ENCODE assay signal across 28 mouse cellular contexts in genomic region chr11:42332121-42332520, GRCm38 (mm10). TPM values are rescaled to one million over a fixed set of nuclear protein-coding genes. Genes with fewer than 3 reads are reported as not detected.
A peak's percentile ranks its signal among the peaks of the same experiment; 100 is the strongest.
DNase-seq lines count a peak whose midpoint lies in the region; ATAC-seq and TF ChIP-seq lines count a peak whose summit lies in the region.
"Had no signal": no experiment of that assay in that cellular context is flagged by ENCODE, and none has a peak within 500 bp of the region (broad histone marks: within the 10 kb centered on the region; RNA-seq: fewer than 3 reads in every experiment).

No protein-coding gene starts in this region.

- H3K79me2 ChIP-seq in liver, adult 2 months (ENCODE audit: control insufficient read depth, insufficient read depth, low read length) = no peaks in the 10 kb centered on the region

- H3K9me3 ChIP-seq in liver, embryonic 11.5 days (ENCODE audit: control insufficient read depth, low read length) = no peaks in the 10 kb centered on the region
- H3K9me3 ChIP-seq: G1E had no signal

- no peaks in the 10 kb centered on the region for H3K36me3 ChIP-seq in liver, adult 2 months (ENCODE audit: control insufficient read depth, insufficient read depth, low read length)
- no peaks in the 10 kb centered on the region for H3K36me3 ChIP-seq in liver, embryonic 11.5 days (ENCODE audit: control insufficient read depth, insufficient read depth, low read length)
- H3K36me3 ChIP-seq: G1E had no signal

- H3K4me2 ChIP-seq in liver, embryonic 11.5 days = no peak overlapping the region

- ATAC-seq in liver, embryonic 11.5 days (replicated peaks; ENCODE audit: low FRiP score) = no peak
- ATAC-seq: activated CD4-positive, CD25-positive, alpha-beta regulatory T cell, adult 4 months; CD4-positive, CD25-positive, alpha-beta regulatory T cell, adult 4 months; Patski had no signal

- no peak overlapping the region for H3K9ac ChIP-seq in liver, adult 2 months (ENCODE audit: low read depth, low read length)
- H3K9ac ChIP-seq in liver, embryonic 11.5 days (ENCODE audit: low read depth, low read length) = no peak overlapping the region

- no peak overlapping the region for H3K4me3 ChIP-seq in liver, adult 2 months (ENCODE audit: insufficient read depth, low read depth, low read length)
- H3K4me3 ChIP-seq in liver, embryonic 11.5 days (ENCODE audit: low read depth, low read length) = no peak overlapping the region

- DNase-seq in cerebellum, adult 9-10 months = peak; percentile 62
- no peak for DNase-seq in cerebellum, adult 11 months
- peak; percentile 1 for DNase-seq in kidney, adult 9 months
- DNase-seq in kidney, adult 8-10 months = no peak
- DNase-seq in liver, adult 2 months (ENCODE audit: extremely low read depth, low read depth, low spot score) = peak; percentile 15
- no peak for DNase-seq in liver, embryonic 11.5 days (ENCODE audit: low spot score)
- peak; percentile 57 for DNase-seq in brain, adult 2 months (ENCODE audit: low read depth, low spot score)
- DNase-seq in thymus, postnatal 0 days (ENCODE audit: low spot score) = no peak
- DNase-seq: adrenal gland, adult 2 months; adrenal gland, adult 8-10 months; adrenal gland, postnatal 10 days; adrenal gland, postnatal 14 days; adrenal gland, postnatal 25 days; adrenal gland, postnatal 36 days; B cell, adult 2 months; cerebellum, adult 11-12 months; cerebellum, adult 18-20 months had no signal

- no peak for TF ChIP-seq CTCF in liver, adult 2 months (IDR thresholded peaks at IDR 0.05; ENCODE audit: low read depth, low read length)

- WGBS in liver, adult 2 months = 59% methylated on average over 3 of the region's 3 CpGs
- WGBS in liver, embryonic 11.5 days = 80% methylated on average over 3 of the region's 3 CpGs

- H3K27me3 ChIP-seq in liver, adult 2 months (ENCODE audit: control insufficient read depth, insufficient read depth, low read length) = no peaks in the 10 kb centered on the region
- no peaks in the 10 kb centered on the region for H3K27me3 ChIP-seq in liver, embryonic 11.5 days (replicated peaks; ENCODE audit: control insufficient read depth, insufficient read depth, low read length)
- H3K27me3 ChIP-seq: CH12.LX, Patski had no signal

- no peak overlapping the region for H3K27ac ChIP-seq in liver, adult 2 months (replicated peaks; ENCODE audit: insufficient read depth, low read depth, low read length)
- H3K27ac ChIP-seq in liver, embryonic 11.5 days (ENCODE audit: low read depth, low read length) = no peak overlapping the region

- no peaks in the 10 kb centered on the region for H3K4me1 ChIP-seq in liver, adult 2 months (ENCODE audit: control insufficient read depth, insufficient read depth, low read length)
- H3K4me1 ChIP-seq in liver, embryonic 11.5 days (replicated peaks; ENCODE audit: control insufficient read depth, insufficient read depth, low read length) = no peaks in the 10 kb centered on the region

- no peak for TF ChIP-seq POLR2A in liver, adult 2 months (IDR thresholded peaks at IDR 0.05; ENCODE audit: extremely low read depth, insufficient read depth, low read length)

RNA-seq across cellular contexts. Expression of gene Gabra6, which starts 11.2 kb away (rescaled TPM):
- total RNA-seq in liver, adult 2 months (2014; rRNA removed) = not detected in 2 replicates
- not detected in 2 replicates for polyA plus RNA-seq in liver, adult 2 months (2012; rRNA removed)
- not detected in 2 replicates for polyA plus RNA-seq in liver, embryonic 11.5 days (2014; fragmentation: Nextera tagmentation; extraction: Ambion mirVana)
- polyA plus RNA-seq in thymus, postnatal 0 days (2015; fragmentation: Nextera tagmentation; extraction: Ambion mirVana) = not detected in 2 replicates
- total RNA-seq: adrenal gland, adult 18-20 months; adrenal gland, adult 2 months; adrenal gland, adult 8-10 months; adrenal gland, postnatal 10 days; adrenal gland, postnatal 14 days; adrenal gland, postnatal 25 days; adrenal gland, postnatal 36 days; adrenal gland, postnatal 4 days; CH12.LX; ES-E14; G1E; MEL had no signal
- polyA plus RNA-seq: activated CD4-positive, CD25-positive, alpha-beta regulatory T cell, adult 4 months; adrenal gland, adult 2 months; brain, embryonic 14.5 days; C2C12; CD4-positive, CD25-positive, alpha-beta regulatory T cell, adult 4 months; G1E; Patski had no signal

Comparison
In these comparisons a context has a peak if more than half of its experiments do, and no peak if none do; other contexts are left out.
1. DNase-seq: peak in cerebellum, adult 9-10 months (single experiment), kidney, adult 9 months (single experiment), liver, adult 2 months (single experiment) and brain, adult 2 months (single experiment); none in cerebellum, adult 11 months (single experiment), kidney, adult 8-10 months (0 of 2), liver, embryonic 11.5 days (single experiment) and thymus, postnatal 0 days (single experiment).